Mouse (Mus musculus): ENCODE results near the gene Klf7. TPM values are rescaled to one million over a fixed set of nuclear protein-coding genes. Genes with fewer than 3 reads are reported as not detected.

Klf7 gene
- polyA plus RNA-seq (2021; fragmentation: Nextera tagmentation), result 25.8 and 26.3 TPM in 2 replicates
- long read RNA-seq, experiment 1, full-length matches to known transcripts, result 21 of 42 reads
- long read RNA-seq, experiment 1, partial matches to known transcripts, result 2 of 42 reads
- long read RNA-seq, experiment 1, other reads (novel, unspliced or antisense), result 19 of 42 reads
- long read RNA-seq, experiment 2, full-length matches to known transcripts, result 33 of 68 reads
- long read RNA-seq, experiment 2, partial matches to known transcripts, result 7 of 68 reads
- long read RNA-seq, experiment 2, other reads (novel, unspliced or antisense), result 28 of 68 reads

GRCm38 (mm10) chr1:64121559-64122465, at the start of gene Klf7:
TSS of gene Klf7 (minus strand) at chr1:64122282.

